Mouse (Mus musculus) liver, embryonic 14.5 days (tissue): ENCODE data around the gene Arhgef15.

ENCODE experiments used
- CTCF ChIP-seq: IDR thresholded peaks from 2 replicates; pipeline ENCODE4 v1.5.1; 2016; ENCODE audit warnings: antibody characterized with exemption, low read depth, control low read depth
- EP300 ChIP-seq: IDR thresholded peaks from 2 replicates; pipeline ENCODE4 v1.6.1; 2016; ENCODE audit warnings: antibody characterized with exemption, low read depth

- TF ChIP-seq CTCF = peak; percentile 48
- no peak for TF ChIP-seq EP300
Measured at GRCm38 (mm10) chr11:68994377-68994776, 37.1 kb upstream of the Arhgef15 start.
